Mouse (Mus musculus) heart, embryonic 11.5 days (tissue): ENCODE measurements at regions not wholly inside any gene's neighbourhood (a gene's known extent, or its start where the extent isn't known, plus 50 kb on each side); places are given as distances from the start of the nearest gene placed in this dataset.

Experiments
- ATAC-seq: fragments of 200-750 bp; cut with Nextera tagmentation; replicated peaks from 2 replicates; pipeline ENCODE4 v1.8.0; 2017; ENCODE audit warnings: moderate library complexity; ENCODE audit not compliant: insufficient number of reproducible peaks, low FRiP score, low TSS enrichment
- H3K27ac ChIP-seq: fragments of 300-500 bp; sonication (generic); 2 replicates; pipeline ENCODE4 v1.5.1; 2014; ENCODE audit warnings: mild to moderate bottlenecking, low read depth, low read length
- H3K27me3 ChIP-seq: fragments of 300-500 bp; sonication (generic); 2 replicates; pipeline ENCODE4 v1.6.1; 2014; ENCODE audit warnings: mild to moderate bottlenecking, low read length, mixed read lengths; ENCODE audit not compliant: control insufficient read depth, insufficient read depth
- H3K36me3 ChIP-seq: fragments of 300-500 bp; sonication (generic); 2 replicates; pipeline ENCODE4 v1.6.1; 2014; ENCODE audit warnings: mild to moderate bottlenecking, low read length, moderate library complexity, mixed read lengths; ENCODE audit not compliant: control insufficient read depth, insufficient read depth
- H3K4me1 ChIP-seq: fragments of 300-500 bp; sonication (generic); 2 replicates; pipeline ENCODE4 v1.6.1; 2014; ENCODE audit warnings: low read length; ENCODE audit not compliant: control insufficient read depth, insufficient read depth
- H3K4me2 ChIP-seq: fragments of 300-500 bp; sonication (generic); 2 replicates; pipeline ENCODE4 v1.6.1; 2014; ENCODE audit warnings: mild to moderate bottlenecking, moderate library complexity
- H3K4me3 ChIP-seq: fragments of 300-500 bp; sonication (generic); 2 replicates; pipeline ENCODE4 v1.5.1; 2014; ENCODE audit warnings: low read depth, low read length
- H3K9ac ChIP-seq: fragments of 300-500 bp; sonication (generic); 2 replicates; pipeline ENCODE4 v1.6.1; 2014; ENCODE audit warnings: mild to moderate bottlenecking, low read depth, low read length, moderate library complexity
- H3K9me3 ChIP-seq: fragments of 300-500 bp; sonication (generic); replicated peaks from 2 replicates; pipeline ENCODE4 v1.6.1; 2016; ENCODE audit warnings: low read length; ENCODE audit not compliant: control insufficient read depth
- WGBS: fragments of 180-500 bp; shearing (Covaris S2); extraction: QIAGEN DNeasy Blood & Tissue Kit; methylation state at CpG from one replicate; pipeline ENCODE4 v1.1.7; 2014; ENCODE audit not compliant: insufficient replicate concordance; 5-methylcytosine and 5-hydroxymethylcytosine counted together

- Histone ChIP-seq H3K4me1 (peaks cover 8% of the 10 kb centered on the region), H3K27me3 (no peaks in the 10 kb centered on the region), H3K9ac (no peak overlapping the region), H3K36me3 (no peaks in the 10 kb centered on the region), H3K4me3 (no peak overlapping the region), H3K4me2 (no peak overlapping the region), H3K9me3 (no peaks in the 10 kb centered on the region), H3K27ac (no peak overlapping the region)
- 78% methylated on average over 9 of the region's 9 CpGs for WGBS
- ATAC-seq: no peak
Measured at GRCm38 (mm10) chr2:166469046-166469593, 244.5 kb downstream of the Prex1 start.

- H3K9me3 ChIP-seq: no peaks in the 10 kb centered on the region
- no peak overlapping the region for H3K4me3 ChIP-seq
- ATAC-seq: no peak
- H3K36me3 ChIP-seq: no peaks in the 10 kb centered on the region
- no peak overlapping the region for H3K4me2 ChIP-seq
- H3K27me3 ChIP-seq: no peaks in the 10 kb centered on the region
- H3K27ac ChIP-seq: no peak overlapping the region
- WGBS: 57% methylated on average over 7 of the region's 7 CpGs
- no peak overlapping the region for H3K9ac ChIP-seq
- peaks cover 8% of the 10 kb centered on the region for H3K4me1 ChIP-seq
Measured at GRCm38 (mm10) chr2:166467137-166467536, 246.5 kb downstream of the Prex1 start.

GRCm38 (mm10) chr2:166465531-166465930 lies 248.1 kb downstream of the Prex1 start:
- H3K4me1 ChIP-seq: peaks cover 5% of the 10 kb centered on the region
- no peak overlapping the region for H3K27ac ChIP-seq
- H3K9ac ChIP-seq: no peak overlapping the region
- no peaks in the 10 kb centered on the region for H3K36me3 ChIP-seq
- no peak overlapping the region for H3K4me3 ChIP-seq
- no peaks in the 10 kb centered on the region for H3K27me3 ChIP-seq
- no peak overlapping the region for H3K4me2 ChIP-seq
- no peaks in the 10 kb centered on the region for H3K9me3 ChIP-seq
- WGBS: 59% methylated on average over 5 of the region's 5 CpGs
- no peak for ATAC-seq

GRCm38 (mm10) chr2:166463539-166463938 lies 250.1 kb downstream of the Prex1 start:
- Histone ChIP-seq H3K27ac (no peak overlapping the region), H3K4me2 (no peak overlapping the region), H3K36me3 (no peaks in the 10 kb centered on the region), H3K9me3 (no peaks in the 10 kb centered on the region), H3K4me3 (no peak overlapping the region), H3K4me1 (peaks cover 21% of the 10 kb centered on the region), H3K27me3 (no peaks in the 10 kb centered on the region), H3K9ac (no peak overlapping the region)
- no peak for ATAC-seq
- WGBS: 85% methylated on average over 9 of the region's 9 CpGs

GRCm38 (mm10) chr2:166461956-166462355 lies 251.7 kb downstream of the Prex1 start:
- WGBS: 85% methylated on average over 3 of the region's 3 CpGs
- no peak for ATAC-seq

GRCm38 (mm10) chr2:166461103-166461502 lies 252.5 kb downstream of the Prex1 start:
- WGBS: 87% methylated on average over 3 of the region's 3 CpGs
- Histone ChIP-seq H3K4me1 (peaks cover 18% of the 10 kb centered on the region), H3K27ac (no peak overlapping the region), H3K9me3 (no peaks in the 10 kb centered on the region), H3K9ac (no peak overlapping the region), H3K36me3 (no peaks in the 10 kb centered on the region), H3K4me2 (no peak overlapping the region), H3K4me3 (no peak overlapping the region), H3K27me3 (no peaks in the 10 kb centered on the region)
- no peak for ATAC-seq

More at GRCm38 (mm10) chr2:166461956-166462355, 251.7 kb downstream of the Prex1 start:
- Histone ChIP-seq H3K27me3 (no peaks in the 10 kb centered on the region), H3K9me3 (no peaks in the 10 kb centered on the region), H3K9ac (no peak overlapping the region), H3K36me3 (no peaks in the 10 kb centered on the region), H3K4me2 (no peak overlapping the region), H3K27ac (no peak overlapping the region), H3K4me3 (no peak overlapping the region), H3K4me1 (peaks cover 21% of the 10 kb centered on the region)

GRCm38 (mm10) chr2:166459955-166460354 lies 253.7 kb downstream of the Prex1 start:
- Histone ChIP-seq H3K9me3 (no peaks in the 10 kb centered on the region), H3K9ac (peak overlapping the region; percentile 56; the same call in 1 of the 2 replicates), H3K4me1 (peaks cover 18% of the 10 kb centered on the region), H3K27me3 (no peaks in the 10 kb centered on the region), H3K4me3 (no peak overlapping the region), H3K27ac (peak overlapping the region; percentile 60), H3K4me2 (peak overlapping the region; percentile 33), H3K36me3 (no peaks in the 10 kb centered on the region)
- 14% methylated on average over 9 of the region's 9 CpGs for WGBS
- peak; percentile 69; the same call in 1 of the 2 replicates for ATAC-seq

- Histone ChIP-seq H3K27me3 (no peaks in the 10 kb centered on the region), H3K27ac (peak overlapping the region; percentile 60), H3K36me3 (no peaks in the 10 kb centered on the region), H3K9me3 (no peaks in the 10 kb centered on the region), H3K9ac (no peak overlapping the region), H3K4me2 (no peak overlapping the region), H3K4me3 (no peak overlapping the region), H3K4me1 (peaks cover 18% of the 10 kb centered on the region)
- 82% methylated on average over 9 of the region's 9 CpGs for WGBS
- no peak for ATAC-seq
Measured at GRCm38 (mm10) chr2:166458953-166459352, 254.7 kb downstream of the Prex1 start.
